Mouse (Mus musculus): ENCODE results near the gene Nos3. TPM values are rescaled to one million over a fixed set of nuclear protein-coding genes. Genes with fewer than 3 reads are reported as not detected.

Gene Nos3
- total and polyA plus RNA-seq, 3 experiments: 0.09 to 0.23 (median 0.22) TPM

DNA sequence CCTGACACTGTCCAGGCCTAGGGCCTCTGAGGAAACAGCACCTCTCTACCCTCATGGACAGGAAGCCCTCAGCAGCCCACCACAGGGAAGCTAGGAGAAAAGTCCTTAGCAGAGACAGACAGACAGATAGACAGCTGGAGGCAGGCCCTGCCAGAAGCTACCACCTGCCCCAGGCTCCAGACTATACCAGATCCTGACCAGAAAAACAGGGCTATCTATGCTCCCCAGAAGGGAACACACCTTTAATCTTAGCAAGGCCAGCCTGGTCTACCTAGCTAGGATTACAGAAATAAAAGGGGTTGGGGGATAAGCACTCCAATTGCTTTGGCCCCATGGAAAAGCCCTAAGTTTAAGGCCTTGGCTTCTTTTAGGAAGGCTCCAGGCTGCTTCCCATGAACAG is 21.2 kb upstream of the Nos3 start:
- peak; percentile 52 for TF ChIP-seq TAL1 (conservative IDR thresholded peaks at IDR 0.05; ENCODE audit: low read depth, low read length)
- no peak for TF ChIP-seq CTCF (IDR thresholded peaks at IDR 0.05; ENCODE audit: low read depth, low read length)
- TF ChIP-seq POLR2AphosphoS5 (IDR thresholded peaks at IDR 0.05; ENCODE audit: insufficient replicate concordance, low read depth, low read length): no peak
- no peak for TF ChIP-seq GATA2 (IDR thresholded peaks at IDR 0.05; ENCODE audit: borderline replicate concordance, low read depth, low read length)
- TF ChIP-seq GATA1 (IDR thresholded peaks at IDR 0.05; ENCODE audit: borderline replicate concordance, low read length): no peak
- Histone ChIP-seq H3K9me3 (replicated peaks) (no peaks in the 10 kb centered on the region), H3K4me1 (ENCODE audit: insufficient read depth, low read depth, low read length) (peaks cover 84% of the 10 kb centered on the region), H3K36me3 (replicated peaks) (peaks cover 6% of the 10 kb centered on the region), H3K27me3 (ENCODE audit: insufficient read depth, low read length) (no peaks in the 10 kb centered on the region; the same call in 1 of the 2 replicates), H3K4me3 (ENCODE audit: low read depth, low read length) (peak overlapping the region; percentile 48; the same call in 1 of the 2 replicates)
- ATAC-seq (ENCODE audit: extremely low read depth, insufficient number of reproducible peaks, low FRiP score, poor library complexity, severe bottlenecking) (no peak), DNase-seq (ENCODE audit: low spot score) (no peak)

- peak overlapping the region; percentile 69; the same call in 1 of the 2 replicates for H3K4me3 ChIP-seq (ENCODE audit: low read depth, low read length)
- H3K36me3 ChIP-seq (replicated peaks): peaks cover 3% of the 10 kb centered on the region
- peaks cover 5% of the 10 kb centered on the region for H3K27me3 ChIP-seq (ENCODE audit: insufficient read depth, low read length)
- TF ChIP-seq TAL1 (conservative IDR thresholded peaks at IDR 0.05; ENCODE audit: low read depth, low read length) (no peak; the same call in 1 of the 2 replicates), GATA1 (IDR thresholded peaks at IDR 0.05; ENCODE audit: borderline replicate concordance, low read length) (no peak), CTCF (IDR thresholded peaks at IDR 0.05; ENCODE audit: low read depth, low read length) (no peak), POLR2AphosphoS5 (IDR thresholded peaks at IDR 0.05; ENCODE audit: insufficient replicate concordance, low read depth, low read length) (no peak), GATA2 (IDR thresholded peaks at IDR 0.05; ENCODE audit: borderline replicate concordance, low read depth, low read length) (no peak)
- DNase-seq (ENCODE audit: low spot score) (peak; percentile 80), ATAC-seq (ENCODE audit: extremely low read depth, insufficient number of reproducible peaks, low FRiP score, poor library complexity, severe bottlenecking) (peak; percentile 75)
- no peaks in the 10 kb centered on the region for H3K9me3 ChIP-seq (replicated peaks)
- peaks cover 91% of the 10 kb centered on the region for H3K4me1 ChIP-seq (ENCODE audit: insufficient read depth, low read depth, low read length)
Observed at GRCm38 (mm10) chr5:24343977-24344436, 20.6 kb upstream of the Nos3 start.

- peaks cover 3% of the 10 kb centered on the region for H3K36me3 ChIP-seq (replicated peaks)
- DNase-seq (ENCODE audit: low spot score) (peak; percentile 51), ATAC-seq (ENCODE audit: extremely low read depth, insufficient number of reproducible peaks, low FRiP score, poor library complexity, severe bottlenecking) (peak; percentile 22)
- no peak for TF ChIP-seq GATA1 (IDR thresholded peaks at IDR 0.05; ENCODE audit: borderline replicate concordance, low read length)
- no peak for TF ChIP-seq CTCF (IDR thresholded peaks at IDR 0.05; ENCODE audit: low read depth, low read length)
- no peak for TF ChIP-seq GATA2 (IDR thresholded peaks at IDR 0.05; ENCODE audit: borderline replicate concordance, low read depth, low read length)
- TF ChIP-seq TAL1 (conservative IDR thresholded peaks at IDR 0.05; ENCODE audit: low read depth, low read length): no peak
- no peak for TF ChIP-seq POLR2AphosphoS5 (IDR thresholded peaks at IDR 0.05; ENCODE audit: insufficient replicate concordance, low read depth, low read length)
- peak overlapping the region; percentile 69 for H3K4me3 ChIP-seq (ENCODE audit: low read depth, low read length)
- H3K9me3 ChIP-seq (replicated peaks): no peaks in the 10 kb centered on the region
- peaks cover 96% of the 10 kb centered on the region for H3K4me1 ChIP-seq (ENCODE audit: insufficient read depth, low read depth, low read length)
- peaks cover 10% of the 10 kb centered on the region for H3K27me3 ChIP-seq (ENCODE audit: insufficient read depth, low read length)
Observed at GRCm38 (mm10) chr5:24344477-24345051, 20.0 kb upstream of the Nos3 start.

DNA sequence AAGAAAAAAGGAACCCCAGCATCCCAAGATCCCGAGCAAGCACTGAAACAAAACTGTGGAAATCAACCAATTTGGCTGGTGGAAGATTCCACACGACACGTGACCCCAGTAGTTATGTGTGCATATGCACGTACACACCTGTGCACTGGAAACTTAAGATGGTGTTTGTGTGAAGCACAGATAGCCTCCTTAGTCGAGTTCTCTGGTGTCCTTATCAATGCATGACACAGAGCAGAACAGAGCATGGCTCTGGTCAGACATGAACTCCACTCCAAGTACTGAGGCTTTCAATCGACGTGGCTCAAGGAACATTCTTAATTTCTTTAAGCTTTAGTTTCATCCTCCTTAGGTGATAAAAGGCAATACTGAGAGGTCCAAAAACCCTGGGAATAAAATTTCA is 18.3 kb upstream of the Nos3 start:
- TF ChIP-seq TAL1 (conservative IDR thresholded peaks at IDR 0.05; ENCODE audit: low read depth, low read length) (0 out of 2 replicates have a peak, but pooled peaks have one; percentile 27), CTCF (IDR thresholded peaks at IDR 0.05; ENCODE audit: low read depth, low read length) (no peak), GATA1 (IDR thresholded peaks at IDR 0.05; ENCODE audit: borderline replicate concordance, low read length) (no peak), GATA2 (IDR thresholded peaks at IDR 0.05; ENCODE audit: borderline replicate concordance, low read depth, low read length) (no peak)
- peaks cover 3% of the 10 kb centered on the region for H3K36me3 ChIP-seq (replicated peaks)
- H3K4me3 ChIP-seq (ENCODE audit: low read depth, low read length): no peak overlapping the region
- H3K27me3 ChIP-seq (ENCODE audit: insufficient read depth, low read length): peaks cover 22% of the 10 kb centered on the region
- H3K4me1 ChIP-seq (ENCODE audit: insufficient read depth, low read depth, low read length): peaks cover 99% of the 10 kb centered on the region
- DNase-seq (ENCODE audit: low spot score) (no peak), ATAC-seq (ENCODE audit: extremely low read depth, insufficient number of reproducible peaks, low FRiP score, poor library complexity, severe bottlenecking) (no peak)
- H3K9me3 ChIP-seq (replicated peaks): no peaks in the 10 kb centered on the region

GRCm38 (mm10) chr5:24347186-24347875 is 17.3 kb upstream of the Nos3 start:
- ATAC-seq (ENCODE audit: extremely low read depth, insufficient number of reproducible peaks, low FRiP score, poor library complexity, severe bottlenecking) (no peak), DNase-seq (ENCODE audit: low spot score) (no peak)
- H3K27me3 ChIP-seq (ENCODE audit: insufficient read depth, low read length): peaks cover 29% of the 10 kb centered on the region
- no peak for TF ChIP-seq GATA2 (IDR thresholded peaks at IDR 0.05; ENCODE audit: borderline replicate concordance, low read depth, low read length)
- peaks cover 97% of the 10 kb centered on the region for H3K4me1 ChIP-seq (ENCODE audit: insufficient read depth, low read depth, low read length)
- H3K4me3 ChIP-seq (ENCODE audit: low read depth, low read length): peak overlapping the region; percentile 74
- H3K9me3 ChIP-seq (replicated peaks): no peaks in the 10 kb centered on the region
- peaks cover 3% of the 10 kb centered on the region for H3K36me3 ChIP-seq (replicated peaks)

DNA sequence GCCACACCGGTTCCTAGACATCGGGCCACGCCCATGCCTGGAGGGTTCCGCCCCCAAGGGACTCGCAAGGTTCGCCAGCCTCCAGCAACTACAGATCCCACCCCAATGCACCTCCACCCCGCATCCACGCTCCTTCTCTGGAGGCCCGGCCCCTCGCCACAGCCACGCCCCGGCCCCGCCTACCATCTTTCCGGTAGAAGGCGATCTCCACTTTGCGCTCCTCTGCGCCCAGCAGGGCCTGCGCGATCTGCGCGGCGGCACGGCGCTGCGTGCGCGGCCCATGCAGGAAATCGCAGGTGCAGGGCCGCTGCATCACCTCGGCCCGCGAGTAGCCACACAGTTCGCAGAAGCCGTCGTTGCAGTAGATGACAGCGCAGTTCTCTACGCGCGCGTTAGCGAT is 16.5 kb upstream of the Nos3 start:
- H3K36me3 ChIP-seq (replicated peaks): peaks cover 3% of the 10 kb centered on the region

More for the DNA sequence above, 16.5 kb upstream of the Nos3 start:
- Histone ChIP-seq H3K4me3 (ENCODE audit: low read depth, low read length) (peak overlapping the region; percentile 74), H3K4me1 (ENCODE audit: insufficient read depth, low read depth, low read length) (peaks cover 97% of the 10 kb centered on the region), H3K27me3 (ENCODE audit: insufficient read depth, low read length) (peaks cover 37% of the 10 kb centered on the region), H3K9me3 (replicated peaks) (no peaks in the 10 kb centered on the region)
- peak; percentile 89 for DNase-seq (ENCODE audit: low spot score)
- no peak for TF ChIP-seq POLR2AphosphoS5 (IDR thresholded peaks at IDR 0.05; ENCODE audit: insufficient replicate concordance, low read depth, low read length)
- TF ChIP-seq GATA1 (IDR thresholded peaks at IDR 0.05; ENCODE audit: borderline replicate concordance, low read length): no peak
- no peak for TF ChIP-seq TAL1 (conservative IDR thresholded peaks at IDR 0.05; ENCODE audit: low read depth, low read length)
- no peak for TF ChIP-seq CTCF (IDR thresholded peaks at IDR 0.05; ENCODE audit: low read depth, low read length)
- TF ChIP-seq GATA2 (IDR thresholded peaks at IDR 0.05; ENCODE audit: borderline replicate concordance, low read depth, low read length): no peak
- ATAC-seq (ENCODE audit: extremely low read depth, insufficient number of reproducible peaks, low FRiP score, poor library complexity, severe bottlenecking): peak; percentile 54
